In genomic region chr11:118941268-118941667, GRCm38 (mm10) we compare ENCODE assay signal across 28 mouse cellular contexts. TPM values are rescaled to one million over a fixed set of nuclear protein-coding genes. Genes with fewer than 3 reads are reported as not detected.
"Had no signal": no experiment of that assay in that cellular context is flagged by ENCODE, and none has a peak within 500 bp of the region (broad histone marks: within the 10 kb centered on the region; RNA-seq: fewer than 3 reads in every experiment).

No protein-coding gene starts in this region.

- ATAC-seq: intestine, embryonic 16.5 days; liver, embryonic 12.5 days had no signal

- H3K9ac ChIP-seq: heart, embryonic 13.5 days; heart, embryonic 15.5 days; hindbrain, embryonic 13.5 days; hindbrain, embryonic 15.5 days; kidney, embryonic 15.5 days; limb, embryonic 13.5 days; limb, embryonic 15.5 days; liver, embryonic 12.5 days; liver, embryonic 14.5 days had no signal

- H3K4me2 ChIP-seq: heart, embryonic 11.5 days; heart, embryonic 13.5 days; heart, embryonic 15.5 days; hindbrain, embryonic 13.5 days; hindbrain, embryonic 15.5 days; kidney, embryonic 15.5 days; limb, embryonic 13.5 days; limb, embryonic 15.5 days; liver, embryonic 12.5 days had no signal

- H3K27ac ChIP-seq: heart, adult 2 months; heart, embryonic 13.5 days; heart, embryonic 15.5 days; hindbrain, embryonic 13.5 days; kidney, embryonic 15.5 days; kidney, postnatal 0 days; limb, embryonic 13.5 days; limb, embryonic 15.5 days; liver, embryonic 12.5 days; liver, embryonic 14.5 days had no signal

- H3K4me3 ChIP-seq: heart, adult 2 months; heart, embryonic 13.5 days; heart, embryonic 15.5 days; hindbrain, embryonic 13.5 days; hindbrain, embryonic 15.5 days; kidney, embryonic 15.5 days; limb, embryonic 13.5 days; limb, embryonic 15.5 days; liver, embryonic 12.5 days had no signal

- H3K9me3 ChIP-seq: heart, embryonic 13.5 days; heart, embryonic 15.5 days; hindbrain, embryonic 13.5 days; hindbrain, embryonic 15.5 days; kidney, embryonic 15.5 days; limb, embryonic 13.5 days; limb, embryonic 15.5 days; liver, embryonic 12.5 days had no signal

- H3K27me3 ChIP-seq: hindbrain, embryonic 13.5 days; hindbrain, embryonic 15.5 days; liver, embryonic 12.5 days had no signal

- DNase-seq: gastrocnemius, postnatal 14 days; gastrocnemius, postnatal 36 days; heart, adult 11 months; kidney, adult 11 months; kidney, adult 2 months; kidney, adult 9 months; kidney, postnatal 14 days; kidney, postnatal 36 days had no signal

- H3K4me1 ChIP-seq: heart, embryonic 13.5 days; heart, embryonic 15.5 days; kidney, embryonic 15.5 days; limb, embryonic 13.5 days; limb, embryonic 15.5 days; liver, embryonic 12.5 days had no signal

- H3K36me3 ChIP-seq: heart, embryonic 13.5 days; heart, embryonic 15.5 days; hindbrain, embryonic 13.5 days; hindbrain, embryonic 15.5 days; kidney, embryonic 15.5 days; limb, embryonic 13.5 days; limb, embryonic 15.5 days; liver, embryonic 12.5 days had no signal

RNA-seq across cellular contexts. Expression of gene Rbfox3, which starts 29.9 kb away (rescaled TPM):
- polyA plus RNA-seq: heart, adult 2 months had no signal

RNA-seq across cellular contexts. Expression of gene Enpp7, which starts 46.7 kb away (rescaled TPM):
- polyA plus RNA-seq: heart, adult 2 months; heart, embryonic 11.5 days; heart, embryonic 13.5 days; heart, embryonic 15.5 days; heart, postnatal 0 days; hindbrain, embryonic 11.5 days; hindbrain, embryonic 13.5 days; hindbrain, embryonic 15.5 days; hindbrain, postnatal 0 days; intestine, embryonic 14.5 days; kidney, adult 2 months; kidney, embryonic 15.5 days; kidney, postnatal 0 days; limb, embryonic 11.5 days; limb, embryonic 13.5 days; limb, embryonic 15.5 days; liver, adult 2 months; liver, embryonic 12.5 days; liver, embryonic 14.5 days; liver, embryonic 16.5 days had no signal
